Mouse (Mus musculus) stomach, postnatal 0 days (tissue): ENCODE results near the gene Ciao2a. TPM values are rescaled to one million over a fixed set of nuclear protein-coding genes. Genes with fewer than 3 reads are reported as not detected.

ENCODE experiments used
- ATAC-seq: fragments of 200-750 bp; cut with Nextera tagmentation; 2 replicates; pipeline ENCODE4 v1.8.0; 2017; ENCODE audit not compliant: low FRiP score, low TSS enrichment
- DNase-seq: peaks from one replicate; pipeline ENCODE4 v3.0.0-alpha.2; 2016; ENCODE audit warnings: low spot score
- H3K27ac ChIP-seq: fragments of 300-500 bp; sonication (generic); replicated peaks from 2 replicates; pipeline ENCODE4 v1.5.1; 2014; ENCODE audit warnings: mild to moderate bottlenecking, control low read depth
- H3K27me3 ChIP-seq: fragments of 300-500 bp; sonication (generic); 2 replicates; pipeline ENCODE4 v1.6.1; 2014; ENCODE audit warnings: low read length; ENCODE audit not compliant: control insufficient read depth, insufficient read depth
- H3K36me3 ChIP-seq: fragments of 300-500 bp; sonication (generic); 2 replicates; pipeline ENCODE4 v1.6.1; 2014; ENCODE audit warnings: low read length, mixed read lengths; ENCODE audit not compliant: control insufficient read depth, insufficient read depth
- H3K4me1 ChIP-seq: fragments of 300-500 bp; sonication (generic); replicated peaks from 2 replicates; pipeline ENCODE4 v1.6.1; 2014; ENCODE audit warnings: antibody characterized with exemption; ENCODE audit not compliant: control insufficient read depth, insufficient read depth
- H3K4me2 ChIP-seq: fragments of 300-500 bp; sonication (generic); replicated peaks from 2 replicates; pipeline ENCODE4 v1.6.1; 2014; ENCODE audit warnings: low read depth, mild to moderate bottlenecking, control low read depth, moderate library complexity
- H3K4me3 ChIP-seq: fragments of 300-500 bp; sonication (generic); 2 replicates; pipeline ENCODE4 v1.5.1; 2014; ENCODE audit warnings: low read depth, low read length, control low read depth
- H3K9ac ChIP-seq: fragments of 300-500 bp; sonication (generic); 2 replicates; pipeline ENCODE4 v1.6.1; 2014; ENCODE audit warnings: mild to moderate bottlenecking, low read length, control low read depth, mixed read lengths
- H3K9me3 ChIP-seq: fragments of 300-500 bp; sonication (generic); 2 replicates; pipeline ENCODE4 v1.6.1; 2016; ENCODE audit warnings: low read length; ENCODE audit not compliant: control insufficient read depth
- CTCF ChIP-seq: IDR thresholded peaks from 2 replicates; pipeline ENCODE4 v1.5.1; 2016; ENCODE audit warnings: antibody characterized with exemption, low read depth, mild to moderate bottlenecking, moderate library complexity
- EP300 ChIP-seq: optimal IDR thresholded peaks from 2 replicates; pipeline ENCODE3; 2016; ENCODE audit warnings: antibody characterized with exemption
- WGBS: fragments of 180-500 bp; shearing (Covaris S2); extraction: QIAGEN DNeasy Blood & Tissue Kit; methylation state at CpG from one replicate; pipeline ENCODE4 v1.1.7; 2014; 5-methylcytosine and 5-hydroxymethylcytosine counted together
- polyA plus RNA-seq: library from polyadenylated mRNA; unstranded; fragments of >200 nt; fragmentation: Nextera tagmentation; extraction: Ambion mirVana; gene quantifications from 2 replicates; pipeline ENCODE4 v1.2.1, GENCODE M21; 2015

Ciao2a gene
- polyA plus RNA-seq, 1 experiment from 2014 or later = 138 TPM

DNA sequence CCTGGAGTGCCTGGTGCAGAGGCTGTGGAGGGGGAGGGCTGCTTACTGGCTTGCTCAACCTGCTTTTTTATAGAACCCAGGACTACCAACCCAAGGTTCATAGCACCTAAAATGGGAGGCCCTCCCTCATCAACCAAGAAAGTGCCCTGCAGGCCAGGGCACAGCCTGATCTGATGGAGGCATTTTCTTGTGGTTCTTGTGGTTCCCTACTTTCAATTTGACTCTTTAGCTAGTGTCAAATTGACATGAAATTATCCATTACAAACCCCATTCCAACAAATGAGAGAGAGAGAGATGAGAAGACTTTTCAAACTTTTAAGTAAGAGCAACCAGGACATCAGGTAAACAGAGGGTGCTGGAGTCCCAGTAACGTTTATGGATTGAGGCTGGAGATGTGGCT lies 15.9 kb downstream of the Ciao2a start:
- no peak for ATAC-seq
- 74% methylated on average over 1 of the region's 1 CpGs for WGBS

DNA sequence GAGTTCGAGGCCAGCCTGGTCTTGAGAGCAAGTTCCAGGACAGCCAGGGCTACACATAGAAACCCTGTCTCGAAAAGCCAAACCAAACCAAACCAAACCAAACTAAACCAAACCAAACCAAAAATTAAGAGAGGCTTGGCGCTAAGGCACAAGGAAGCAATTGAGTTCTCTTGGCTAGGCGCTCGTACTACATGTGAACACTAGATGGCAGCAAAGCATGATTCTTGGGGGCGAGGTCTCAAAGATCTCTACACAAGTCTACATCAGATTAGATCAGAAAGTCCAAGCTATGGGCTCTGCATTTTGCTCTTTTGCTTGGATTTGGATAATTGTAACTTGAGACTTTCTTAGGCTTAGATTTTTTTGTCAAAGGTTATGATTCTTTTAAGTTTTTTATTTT lies 17.8 kb downstream of the Ciao2a start:
- Histone ChIP-seq H3K36me3 (peaks cover 10% of the 10 kb centered on the region), H3K4me1 (no peaks in the 10 kb centered on the region), H3K4me3 (no peak overlapping the region), H3K9me3 (no peaks in the 10 kb centered on the region), H3K27ac (no peak overlapping the region), H3K4me2 (no peak overlapping the region), H3K27me3 (no peaks in the 10 kb centered on the region), H3K9ac (no peak overlapping the region)
- 3% methylated on average over 6 of the region's 6 CpGs for WGBS
- ATAC-seq (peak; percentile 52; the same call in 1 of the 2 replicates), DNase-seq (peak; percentile 73)
- TF ChIP-seq EP300 (no peak), CTCF (peak; percentile 94)

More for the DNA sequence above, 15.9 kb downstream of the Ciao2a start:
- no peak overlapping the region for H3K4me3 ChIP-seq
- H3K27me3 ChIP-seq = no peaks in the 10 kb centered on the region
- no peak overlapping the region for H3K27ac ChIP-seq
- H3K36me3 ChIP-seq = peaks cover 14% of the 10 kb centered on the region
- no peaks in the 10 kb centered on the region for H3K4me1 ChIP-seq
- H3K9ac ChIP-seq = no peak overlapping the region
- no peak overlapping the region for H3K4me2 ChIP-seq
- no peaks in the 10 kb centered on the region for H3K9me3 ChIP-seq
- TF ChIP-seq CTCF (no peak), EP300 (no peak)
- DNase-seq = no peak

DNA sequence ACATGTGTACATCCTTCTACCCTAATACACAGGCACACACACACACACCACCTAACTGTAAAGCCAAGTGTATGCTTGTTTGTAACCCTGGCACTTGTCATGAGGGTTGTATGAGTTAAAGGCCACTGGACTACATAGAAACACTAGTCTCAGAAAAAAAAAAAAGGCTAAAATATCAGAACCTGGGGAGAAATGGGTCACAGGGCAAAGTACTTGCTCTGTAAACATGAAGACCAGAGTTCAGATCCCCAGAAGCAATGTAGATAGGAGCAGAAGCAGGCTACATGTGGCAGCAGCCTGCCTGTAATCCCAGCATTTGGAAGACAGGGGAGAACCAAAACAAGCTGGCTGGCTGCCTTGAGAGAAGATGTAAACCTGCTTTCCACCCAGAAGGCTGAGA lies 19.7 kb downstream of the Ciao2a start:
- H3K4me2 ChIP-seq = no peak overlapping the region
- H3K9me3 ChIP-seq = no peaks in the 10 kb centered on the region
- no peak for TF ChIP-seq EP300
- TF ChIP-seq CTCF = no peak
- no peaks in the 10 kb centered on the region for H3K27me3 ChIP-seq
- H3K36me3 ChIP-seq = no peaks in the 10 kb centered on the region
- no peaks in the 10 kb centered on the region for H3K4me1 ChIP-seq
- ATAC-seq = no peak
- H3K9ac ChIP-seq = no peak overlapping the region
- no peak for DNase-seq
- no peak overlapping the region for H3K27ac ChIP-seq
- H3K4me3 ChIP-seq = no peak overlapping the region

DNA sequence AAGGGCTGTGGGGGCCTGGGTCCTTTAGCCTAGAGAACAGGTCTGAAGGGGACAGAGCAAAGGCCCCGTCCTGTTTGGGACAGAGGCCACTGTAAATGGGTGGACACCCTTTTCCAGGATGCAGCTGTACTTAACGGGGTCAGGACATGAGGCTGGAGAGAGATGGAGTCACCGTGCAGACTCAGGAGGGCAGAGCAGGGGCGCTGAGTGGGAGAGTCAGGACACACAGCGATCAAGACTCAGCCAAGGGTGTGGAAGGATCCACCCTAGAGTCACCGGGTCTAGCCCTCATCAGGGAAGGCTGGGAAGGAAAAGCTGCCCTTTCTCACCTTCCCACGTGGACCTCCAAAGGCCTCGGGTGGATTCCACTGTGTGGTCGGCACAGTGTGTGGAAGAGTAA lies 25.6 kb downstream of the Ciao2a start:
- no peak for TF ChIP-seq EP300
- no peak for TF ChIP-seq CTCF
- Histone ChIP-seq H3K4me3 (no peak overlapping the region), H3K27me3 (no peaks in the 10 kb centered on the region), H3K9ac (no peak overlapping the region), H3K4me2 (no peak overlapping the region), H3K36me3 (no peaks in the 10 kb centered on the region), H3K27ac (no peak overlapping the region), H3K9me3 (no peaks in the 10 kb centered on the region), H3K4me1 (no peaks in the 10 kb centered on the region)
- ATAC-seq = no peak
- DNase-seq = no peak
- WGBS = 57% methylated on average over 9 of the region's 9 CpGs

DNA sequence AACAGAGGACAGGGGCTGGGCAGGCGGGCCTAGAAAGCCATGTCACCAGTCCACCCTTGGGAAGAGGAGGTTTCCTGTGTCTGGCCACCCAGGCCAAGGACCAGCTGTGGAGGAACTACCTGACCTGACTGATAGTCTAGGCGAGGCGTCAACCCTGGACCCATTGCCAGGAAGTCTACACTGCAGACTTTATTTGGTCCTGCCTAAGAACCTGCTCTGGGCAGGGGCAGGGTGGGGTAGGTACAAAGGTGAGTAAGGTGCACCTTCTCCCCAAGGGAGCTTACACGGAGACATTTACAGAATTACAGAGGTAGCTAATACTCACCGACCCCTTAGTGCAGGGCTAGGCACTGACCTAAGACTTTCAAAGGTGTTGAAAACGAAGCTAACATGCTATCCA lies 27.2 kb downstream of the Ciao2a start:
- ATAC-seq = peak; percentile 33

DNA sequence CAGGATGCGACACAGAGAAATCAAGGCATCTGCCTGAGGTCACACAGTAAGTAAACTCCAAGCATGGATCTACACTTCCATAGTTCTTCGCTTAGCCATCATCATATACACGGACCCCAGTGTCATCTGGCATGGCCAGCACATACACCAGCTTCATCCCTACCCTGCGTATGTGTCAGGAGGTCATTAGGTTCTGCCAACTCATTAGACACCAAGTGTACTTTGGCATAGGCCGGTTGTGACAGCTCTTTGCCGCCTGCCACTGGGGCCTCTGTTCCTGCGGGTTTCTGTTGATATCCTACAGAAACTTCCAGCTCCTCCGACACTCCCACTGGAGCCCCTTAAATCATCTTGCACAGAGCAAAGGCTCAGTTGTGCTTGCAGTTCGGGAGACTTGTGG lies 27.6 kb downstream of the Ciao2a start:
- TF ChIP-seq CTCF = no peak
- 86% methylated on average over 9 of the region's 9 CpGs for WGBS
- ATAC-seq = no peak

More for the DNA sequence above, 27.2 kb downstream of the Ciao2a start:
- no peak for TF ChIP-seq EP300
- TF ChIP-seq CTCF = no peak
- H3K4me1 ChIP-seq = no peaks in the 10 kb centered on the region
- no peaks in the 10 kb centered on the region for H3K9me3 ChIP-seq
- H3K27ac ChIP-seq = no peak overlapping the region
- H3K4me3 ChIP-seq = no peak overlapping the region
- WGBS = 79% methylated on average over 6 of the region's 6 CpGs
- no peak overlapping the region for H3K9ac ChIP-seq
- peak; percentile 29 for DNase-seq
- no peaks in the 10 kb centered on the region for H3K36me3 ChIP-seq
- no peak overlapping the region for H3K4me2 ChIP-seq
- no peaks in the 10 kb centered on the region for H3K27me3 ChIP-seq

DNA sequence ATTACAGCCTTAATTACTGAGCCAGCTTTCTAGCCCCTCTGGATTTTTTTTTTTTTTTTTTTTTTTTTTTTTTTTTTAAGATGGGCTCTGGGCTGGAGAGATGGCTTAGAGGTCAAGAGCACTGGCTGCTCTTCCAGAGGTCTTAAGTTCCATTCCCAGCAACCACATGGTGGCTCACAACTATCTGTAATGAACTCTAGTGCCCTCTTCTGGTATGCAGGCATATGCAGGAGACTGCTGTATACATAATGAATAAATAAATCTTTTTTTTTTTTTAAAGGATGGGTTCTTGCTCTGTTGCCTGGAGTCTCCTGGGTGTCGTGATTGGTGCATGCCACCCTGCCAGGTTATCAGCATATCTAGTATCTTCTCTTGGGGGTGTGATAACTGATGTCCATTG lies 29.1 kb downstream of the Ciao2a start:
- H3K9ac ChIP-seq = no peak overlapping the region

More for the DNA sequence above, 27.6 kb downstream of the Ciao2a start:
- no peaks in the 10 kb centered on the region for H3K4me1 ChIP-seq
- no peak for DNase-seq
- no peak overlapping the region for H3K4me2 ChIP-seq
- H3K9ac ChIP-seq = no peak overlapping the region
- no peaks in the 10 kb centered on the region for H3K36me3 ChIP-seq
- H3K9me3 ChIP-seq = no peaks in the 10 kb centered on the region
- no peak overlapping the region for H3K27ac ChIP-seq
- no peak overlapping the region for H3K4me3 ChIP-seq
- no peaks in the 10 kb centered on the region for H3K27me3 ChIP-seq

More for the DNA sequence above, 29.1 kb downstream of the Ciao2a start:
- Histone ChIP-seq H3K36me3 (no peaks in the 10 kb centered on the region), H3K27me3 (no peaks in the 10 kb centered on the region), H3K27ac (no peak overlapping the region), H3K4me2 (no peak overlapping the region), H3K9me3 (no peaks in the 10 kb centered on the region), H3K4me3 (no peak overlapping the region), H3K4me1 (no peaks in the 10 kb centered on the region)
- no peak for ATAC-seq
- TF ChIP-seq CTCF (peak; percentile 54), EP300 (no peak)
- DNase-seq = no peak
- WGBS = 81% methylated on average over 1 of the region's 1 CpGs
